Mouse (Mus musculus) midbrain, embryonic 10.5 days (tissue): ENCODE data around the gene Daam1. TPM values are rescaled to one million over a fixed set of nuclear protein-coding genes. Genes with fewer than 3 reads are reported as not detected.

Experiments
- DNase-seq: peaks from one replicate; pipeline ENCODE4 v3.0.0-alpha.2; 2017; ENCODE audit warnings: low spot score
- H3K27ac ChIP-seq: fragments of 300-500 bp; sonication (generic); replicated peaks from 2 replicates; pipeline ENCODE4 v1.5.1; 2016; ENCODE audit warnings: mild to moderate bottlenecking
- H3K27me3 ChIP-seq: fragments of 300-500 bp; sonication (generic); 2 replicates; pipeline ENCODE4 v1.6.1; 2016; ENCODE audit warnings: low read depth, mild to moderate bottlenecking; ENCODE audit not compliant: poor library complexity, severe bottlenecking
- H3K36me3 ChIP-seq: fragments of 300-500 bp; sonication (generic); 2 replicates; pipeline ENCODE4 v1.6.1; 2016; ENCODE audit warnings: mild to moderate bottlenecking, moderate library complexity
- H3K4me1 ChIP-seq: fragments of 300-500 bp; sonication (generic); 2 replicates; pipeline ENCODE4 v1.6.1; 2016
- H3K4me3 ChIP-seq: fragments of 300-500 bp; sonication (generic); 2 replicates; pipeline ENCODE4 v1.5.1; 2016; ENCODE audit warnings: mild to moderate bottlenecking, moderate library complexity
- H3K9me3 ChIP-seq: fragments of 300-500 bp; sonication (generic); replicated peaks from 2 replicates; pipeline ENCODE4 v1.6.1; 2016; ENCODE audit warnings: mild to moderate bottlenecking
- whole genome bisulfite sequencing: fragments of 180-500 bp; shearing (Covaris S2); methylation state at CpG from one replicate; pipeline ENCODE4 v1.1.7; 2016; 5-methylcytosine and 5-hydroxymethylcytosine counted together
- polyA plus RNA-seq: library from polyadenylated mRNA; unstranded; fragments of >200 nt; fragmentation: Nextera tagmentation; extraction: Ambion mirVana; gene quantifications from 2 replicates; pipeline ENCODE4 v1.2.1, GENCODE M21; 2016

Gene Daam1
- polyA plus RNA-seq, 1 experiment from 2014 or later, result 9.3 TPM

- Histone ChIP-seq H3K4me3 (no peak overlapping the region), H3K9me3 (no peaks in the 10 kb centered on the region), H3K27ac (no peak overlapping the region), H3K4me1 (peaks cover 20% of the 10 kb centered on the region), H3K27me3 (no peaks in the 10 kb centered on the region), H3K36me3 (no peaks in the 10 kb centered on the region)
- WGBS, result 83% methylated on average over 3 of the region's 3 CpGs
- DNase-seq, result no peak
Measured at GRCm38 (mm10) chr12:71874984-71875383, 44.1 kb downstream of the Daam1 start.

GRCm38 (mm10) chr12:71875761-71876489 is 45.0 kb downstream of the Daam1 start:
- no peaks in the 10 kb centered on the region for H3K36me3 ChIP-seq
- no peaks in the 10 kb centered on the region for H3K27me3 ChIP-seq
- WGBS, result 74% methylated on average over 7 of the region's 7 CpGs
- no peak overlapping the region for H3K4me3 ChIP-seq
- H3K9me3 ChIP-seq, result no peaks in the 10 kb centered on the region
- DNase-seq, result no peak
- no peak overlapping the region for H3K27ac ChIP-seq
- H3K4me1 ChIP-seq, result peaks cover 26% of the 10 kb centered on the region

- H3K4me3 ChIP-seq, result no peak overlapping the region
- no peaks in the 10 kb centered on the region for H3K27me3 ChIP-seq
- DNase-seq, result no peak
- H3K27ac ChIP-seq, result no peak overlapping the region
- no peaks in the 10 kb centered on the region for H3K36me3 ChIP-seq
- no peaks in the 10 kb centered on the region for H3K9me3 ChIP-seq
- peaks cover 39% of the 10 kb centered on the region for H3K4me1 ChIP-seq
- 91% methylated on average over 5 of the region's 5 CpGs for WGBS
Measured at GRCm38 (mm10) chr12:71880987-71881386, 50.1 kb downstream of the Daam1 start.

- H3K27me3 ChIP-seq, result no peaks in the 10 kb centered on the region
- no peak overlapping the region for H3K27ac ChIP-seq
- 81% methylated on average over 4 of the region's 4 CpGs for WGBS
- no peak for DNase-seq
- no peaks in the 10 kb centered on the region for H3K36me3 ChIP-seq
- H3K4me3 ChIP-seq, result no peak overlapping the region
- no peaks in the 10 kb centered on the region for H3K9me3 ChIP-seq
- peaks cover 41% of the 10 kb centered on the region for H3K4me1 ChIP-seq
Measured at GRCm38 (mm10) chr12:71881477-71881876, 50.6 kb downstream of the Daam1 start.

- no peak overlapping the region for H3K4me3 ChIP-seq
- no peaks in the 10 kb centered on the region for H3K9me3 ChIP-seq
- WGBS, result 90% methylated on average over 9 of the region's 9 CpGs
- H3K36me3 ChIP-seq, result no peaks in the 10 kb centered on the region
- no peak overlapping the region for H3K27ac ChIP-seq
- H3K27me3 ChIP-seq, result no peaks in the 10 kb centered on the region
- no peak for DNase-seq
- H3K4me1 ChIP-seq, result peaks cover 38% of the 10 kb centered on the region
Measured at GRCm38 (mm10) chr12:71883066-71883711, 52.3 kb downstream of the Daam1 start.

- Histone ChIP-seq H3K4me3 (no peak overlapping the region), H3K27ac (0 out of 2 replicates have a peak overlapping the region, but pooled peaks have one; percentile 9), H3K4me1 (peaks cover 46% of the 10 kb centered on the region), H3K9me3 (no peaks in the 10 kb centered on the region), H3K27me3 (no peaks in the 10 kb centered on the region), H3K36me3 (no peaks in the 10 kb centered on the region)
- 90% methylated on average over 2 of the region's 2 CpGs for WGBS
- DNase-seq, result no peak
Measured at GRCm38 (mm10) chr12:71885170-71885574, 54.3 kb downstream of the Daam1 start.

- H3K27ac ChIP-seq, result 0 out of 2 replicates have a peak overlapping the region, but pooled peaks have one; percentile 9
- no peak overlapping the region for H3K4me3 ChIP-seq
- no peaks in the 10 kb centered on the region for H3K27me3 ChIP-seq
- no peaks in the 10 kb centered on the region for H3K36me3 ChIP-seq
- 96% methylated on average over 4 of the region's 4 CpGs for WGBS
- H3K9me3 ChIP-seq, result no peaks in the 10 kb centered on the region
- H3K4me1 ChIP-seq, result peaks cover 41% of the 10 kb centered on the region
- no peak for DNase-seq
Measured at GRCm38 (mm10) chr12:71885717-71886116, 54.8 kb downstream of the Daam1 start.

- Histone ChIP-seq H3K36me3 (no peaks in the 10 kb centered on the region), H3K4me1 (peaks cover 39% of the 10 kb centered on the region), H3K27me3 (no peaks in the 10 kb centered on the region), H3K9me3 (no peaks in the 10 kb centered on the region), H3K27ac (no peak overlapping the region; the same call in 1 of the 2 replicates), H3K4me3 (no peak overlapping the region)
- DNase-seq, result no peak
- 86% methylated on average over 5 of the region's 5 CpGs for WGBS
Measured at GRCm38 (mm10) chr12:71886406-71886805, 55.5 kb downstream of the Daam1 start.

- 88% methylated on average over 2 of the region's 2 CpGs for WGBS
- Histone ChIP-seq H3K4me1 (peaks cover 39% of the 10 kb centered on the region), H3K4me3 (no peak overlapping the region), H3K27me3 (no peaks in the 10 kb centered on the region), H3K36me3 (no peaks in the 10 kb centered on the region), H3K9me3 (no peaks in the 10 kb centered on the region), H3K27ac (no peak overlapping the region)
- DNase-seq, result no peak
Measured at GRCm38 (mm10) chr12:71886941-71887340, 56.1 kb downstream of the Daam1 start.

GRCm38 (mm10) chr12:71888370-71888769 is 57.5 kb downstream of the Daam1 start:
- Histone ChIP-seq H3K4me1 (peaks cover 45% of the 10 kb centered on the region), H3K9me3 (no peaks in the 10 kb centered on the region), H3K27ac (0 out of 2 replicates have a peak overlapping the region, but pooled peaks have one; percentile 23), H3K4me3 (no peak overlapping the region), H3K27me3 (no peaks in the 10 kb centered on the region), H3K36me3 (no peaks in the 10 kb centered on the region)
- DNase-seq, result no peak
- 93% methylated on average over 6 of the region's 6 CpGs for WGBS

GRCm38 (mm10) chr12:71889266-71889665 is 58.4 kb downstream of the Daam1 start:
- Histone ChIP-seq H3K4me1 (peaks cover 47% of the 10 kb centered on the region), H3K9me3 (no peaks in the 10 kb centered on the region), H3K36me3 (no peaks in the 10 kb centered on the region), H3K4me3 (no peak overlapping the region), H3K27ac (no peak overlapping the region), H3K27me3 (no peaks in the 10 kb centered on the region)
- 79% methylated on average over 8 of the region's 8 CpGs for WGBS
- no peak for DNase-seq

GRCm38 (mm10) chr12:71890282-71890681 is 59.4 kb downstream of the Daam1 start:
- Histone ChIP-seq H3K27ac (no peak overlapping the region), H3K9me3 (no peaks in the 10 kb centered on the region), H3K4me3 (no peak overlapping the region), H3K4me1 (peaks cover 44% of the 10 kb centered on the region), H3K27me3 (no peaks in the 10 kb centered on the region), H3K36me3 (no peaks in the 10 kb centered on the region)
- 83% methylated on average over 1 of the region's 1 CpGs for WGBS
- DNase-seq, result no peak

GRCm38 (mm10) chr12:71891729-71892355 is 61.0 kb downstream of the Daam1 start:
- WGBS, result 51% methylated on average over 7 of the region's 7 CpGs

More at GRCm38 (mm10) chr12:71891729-71892355, 61.0 kb downstream of the Daam1 start:
- H3K27me3 ChIP-seq, result no peaks in the 10 kb centered on the region
- H3K27ac ChIP-seq, result peak overlapping the region; percentile 34
- no peak overlapping the region for H3K4me3 ChIP-seq
- H3K9me3 ChIP-seq, result no peaks in the 10 kb centered on the region
- peak; percentile 20 for DNase-seq
- peaks cover 13% of the 10 kb centered on the region for H3K36me3 ChIP-seq
- H3K4me1 ChIP-seq, result peaks cover 31% of the 10 kb centered on the region
